Mouse (Mus musculus) frontal cortex, adult (tissue): ENCODE data around the gene Gm35315.
"Not testable (repeated sequence)": the region's sequence is repeated elsewhere in the genome, so short reads cannot be mapped to it uniquely, and the experiment has no call there.

Experiments
- ATAC-seq: cut with Nextera tagmentation; 2 replicates; pipeline ENCODE4 v1.9.2; 2017; ENCODE audit warnings: mild to moderate bottlenecking, moderate library complexity, mixed read lengths; ENCODE audit not compliant: low TSS enrichment

The Gm35315 gene

GRCm38 (mm10) chr5:110101716-110102347, 7.6 kb upstream of the Gm35315 start:
- peak; percentile 50 for ATAC-seq

GRCm38 (mm10) chr5:110100921-110101631, 6.9 kb upstream of the Gm35315 start:
- no peak for ATAC-seq

- no peak for ATAC-seq
Observed at GRCm38 (mm10) chr5:110099656-110100580, 5.7 kb upstream of the Gm35315 start, which contains the start of gene Plcxd1. Plcxd1 (plus strand) TSS chr5:110099969.

- ATAC-seq, result no peak
Observed at GRCm38 (mm10) chr5:110098991-110099477, 4.8 kb upstream of the Gm35315 start.

- no peak for ATAC-seq
Observed at GRCm38 (mm10) chr5:110094847-110095213, 610 bp upstream of the Gm35315 start.

- ATAC-seq, result no peak
Observed at GRCm38 (mm10) chr5:110091546-110091945, 2.7 kb downstream of the Gm35315 start.

GRCm38 (mm10) chr5:110086161-110086866, 7.9 kb downstream of the Gm35315 start:
- ATAC-seq, result no peak

GRCm38 (mm10) chr5:110082961-110083360, 11.3 kb downstream of the Gm35315 start:
- no peak for ATAC-seq

- ATAC-seq, result not testable (repeated sequence)
Observed at GRCm38 (mm10) chr5:110072413-110072812, 21.8 kb downstream of the Gm35315 start, which contains the start of gene Gm17655. Gm17655 (minus strand) TSS chr5:110072513.

GRCm38 (mm10) chr5:110057637-110058408, 36.4 kb downstream of the Gm35315 start:
- ATAC-seq, result peak; percentile 99
